ENCODE assay signal across 9 mouse cellular contexts in the genomic region with DNA sequence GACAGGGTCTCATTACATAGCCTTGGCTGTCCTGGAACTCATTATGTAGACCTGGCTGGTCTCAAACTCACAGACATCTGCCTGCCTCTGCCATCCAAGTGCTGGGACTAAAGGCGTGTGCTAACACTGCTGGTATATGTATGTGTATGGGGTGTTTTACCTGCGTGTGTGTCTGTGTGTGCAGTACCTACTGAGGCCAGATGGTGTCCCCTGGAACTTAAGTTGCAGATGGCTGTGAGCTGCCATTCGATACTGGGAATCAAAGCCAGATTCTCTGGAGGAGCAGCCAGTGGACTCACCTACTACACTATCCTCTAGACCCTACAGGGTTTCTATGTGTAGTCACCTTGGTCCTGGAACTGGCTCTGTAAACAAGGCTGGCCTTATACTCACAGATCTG. TPM values are rescaled to one million over a fixed set of nuclear protein-coding genes. Genes with fewer than 3 reads are reported as not detected.
DNase-seq lines count a peak whose midpoint lies in the region; ATAC-seq and TF ChIP-seq lines count a peak whose summit lies in the region.
"Had no signal": no experiment of that assay in that cellular context is flagged by ENCODE, and none has a peak within 500 bp of the region (broad histone marks: within the 10 kb centered on the region; RNA-seq: fewer than 3 reads in every experiment).

No protein-coding gene starts in this region.

- H3K4me2 ChIP-seq in heart, postnatal 0 days (ENCODE audit: low read depth, low read length), result no peak overlapping the region
- H3K4me2 ChIP-seq in heart, embryonic 12.5 days, result no peak overlapping the region
- no peak overlapping the region for H3K4me2 ChIP-seq in stomach, postnatal 0 days (replicated peaks; ENCODE audit: low read depth)

- peak; percentile 60 for TF ChIP-seq CTCF in heart, postnatal 0 days (IDR thresholded peaks at IDR 0.05; ENCODE audit: low read depth)
- peak; percentile 42; the same call in 1 of the 2 replicates for TF ChIP-seq CTCF in embryonic fibroblast, embryonic 13.5 days (IDR thresholded peaks at IDR 0.05; ENCODE audit: borderline replicate concordance, insufficient read depth, low read length)
- peak; percentile 77 for TF ChIP-seq CTCF in stomach, postnatal 0 days (IDR thresholded peaks at IDR 0.05; ENCODE audit: low read depth)

- H3K9ac ChIP-seq in heart, postnatal 0 days (replicated peaks; ENCODE audit: low read depth, low read length), result no peak overlapping the region
- no peak overlapping the region for H3K9ac ChIP-seq in heart, embryonic 12.5 days
- H3K9ac ChIP-seq in stomach, postnatal 0 days (ENCODE audit: low read length), result no peak overlapping the region

- no peaks in the 10 kb centered on the region for H3K27me3 ChIP-seq in heart, postnatal 0 days (ENCODE audit: control insufficient read depth, insufficient read depth, low read length)
- H3K27me3 ChIP-seq in heart, embryonic 12.5 days (replicated peaks), result no peaks in the 10 kb centered on the region
- no peaks in the 10 kb centered on the region for H3K27me3 ChIP-seq in stomach, postnatal 0 days (ENCODE audit: control insufficient read depth, insufficient read depth, low read length)

- TF ChIP-seq POLR2A in embryonic fibroblast, embryonic 13.5 days (IDR thresholded peaks at IDR 0.05; ENCODE audit: low read depth, low read length), result no peak

- 66% methylated on average over 3 of the region's 3 CpGs for WGBS in heart, postnatal 0 days
- WGBS in heart, embryonic 12.5 days, result 80% methylated on average over 3 of the region's 3 CpGs
- 73% methylated on average over 3 of the region's 3 CpGs for WGBS in stomach, postnatal 0 days

- peaks cover 15% of the 10 kb centered on the region for H3K4me1 ChIP-seq in heart, postnatal 0 days (ENCODE audit: control insufficient read depth, insufficient read depth)
- H3K4me1 ChIP-seq in heart, embryonic 12.5 days (replicated peaks), result peaks cover 24% of the 10 kb centered on the region
- H3K4me1 ChIP-seq in embryonic fibroblast, embryonic 13.5 days (ENCODE audit: control insufficient read depth, insufficient read depth, low read length), result 0 out of 2 replicates have a peak, but pooled peaks cover 3% of the 10 kb centered on the region
- H3K4me1 ChIP-seq in stomach, postnatal 0 days (replicated peaks; ENCODE audit: control insufficient read depth, insufficient read depth), result peaks cover 9% of the 10 kb centered on the region

- no peaks in the 10 kb centered on the region for H3K9me3 ChIP-seq in heart, postnatal 0 days (replicated peaks; ENCODE audit: control insufficient read depth, low read length)
- H3K9me3 ChIP-seq in heart, embryonic 12.5 days (replicated peaks), result no peaks in the 10 kb centered on the region
- no peaks in the 10 kb centered on the region for H3K9me3 ChIP-seq in stomach, postnatal 0 days (ENCODE audit: control insufficient read depth, low read length)

- no peak overlapping the region for H3K4me3 ChIP-seq in heart, postnatal 0 days (ENCODE audit: low read depth, low read length)
- no peak overlapping the region for H3K4me3 ChIP-seq in heart, embryonic 12.5 days
- no peak overlapping the region for H3K4me3 ChIP-seq in embryonic fibroblast, embryonic 13.5 days (ENCODE audit: insufficient read depth, low read length)
- H3K4me3 ChIP-seq in stomach, postnatal 0 days (ENCODE audit: low read depth, low read length), result no peak overlapping the region

- no peak for DNase-seq in heart, postnatal 0 days (ENCODE audit: low spot score)
- peak; percentile 61 for DNase-seq in thymus, postnatal 4 days
- no peak for DNase-seq in thymus, postnatal 10 days (ENCODE audit: low spot score in 2 of 2)
- peak; percentile 55 for DNase-seq in stomach, postnatal 0 days (ENCODE audit: low spot score)
- DNase-seq in left cerebral cortex, postnatal 10 days (ENCODE audit: extremely low spot score in 1 of 2, low spot score in 2 of 2), result no peak
- no peak for DNase-seq in ovary, postnatal 10 days (ENCODE audit: low spot score)

- intact Hi-C loops in left cerebral cortex, postnatal 10 days (cut with DNase I), result no loop called here

- H3K36me3 ChIP-seq in heart, postnatal 0 days (replicated peaks; ENCODE audit: control insufficient read depth, insufficient read depth, low read length), result peaks cover 33% of the 10 kb centered on the region
- H3K36me3 ChIP-seq in heart, embryonic 12.5 days, result peaks cover 55% of the 10 kb centered on the region
- H3K36me3 ChIP-seq in stomach, postnatal 0 days (ENCODE audit: control insufficient read depth, insufficient read depth, low read length), result 0 out of 2 replicates have a peak, but pooled peaks cover 8% of the 10 kb centered on the region

- no peak for TF ChIP-seq EP300 in heart, postnatal 0 days (IDR thresholded peaks at IDR 0.05; ENCODE audit: low read depth)
- no peak for TF ChIP-seq EP300 in stomach, postnatal 0 days (optimal IDR thresholded peaks at IDR 0.05)

- H3K27ac ChIP-seq in heart, postnatal 0 days (ENCODE audit: low read depth), result no peak overlapping the region
- no peak overlapping the region for H3K27ac ChIP-seq in heart, embryonic 12.5 days (ENCODE audit: poor library complexity, severe bottlenecking)
- no peak overlapping the region for H3K27ac ChIP-seq in embryonic fibroblast, embryonic 13.5 days (ENCODE audit: insufficient read depth, low read length)
- no peak overlapping the region for H3K27ac ChIP-seq in stomach, postnatal 0 days (replicated peaks)

- no peak for ATAC-seq in heart, postnatal 0 days (ENCODE audit: insufficient read depth, low read depth)
- no peak for ATAC-seq in heart, embryonic 12.5 days (ENCODE audit: insufficient number of reproducible peaks, low FRiP score)
- no peak for ATAC-seq in stomach, postnatal 0 days (ENCODE audit: low FRiP score, low TSS enrichment)

RNA-seq across cellular contexts. Expression of a gene that starts 3.8 kb away (rescaled TPM):
- 63.1 and 99.0 TPM in 2 replicates for total RNA-seq in heart, postnatal 0 days (2014; rRNA removed; ENCODE audit: low replicate concordance)
- 36.2 and 37.1 TPM in 2 replicates for polyA plus RNA-seq in heart, postnatal 0 days (2015; fragmentation: Nextera tagmentation; extraction: Ambion mirVana)
- 74.5 and 77.2 TPM in 2 replicates for polyA plus RNA-seq in heart, embryonic 12.5 days (2016; fragmentation: Nextera tagmentation; extraction: Ambion mirVana)
- polyA plus RNA-seq in embryonic fibroblast, embryonic 13.5 days (2011; ENCODE audit: insufficient read length, low read depth, missing spikeins), result 129 and 132 TPM in 2 replicates
- polyA plus RNA-seq in stomach, postnatal 0 days (2015; fragmentation: Nextera tagmentation; extraction: Ambion mirVana), result 29.3 and 33.9 TPM in 2 replicates
- 100 to 1,000 TPM; 356 to 358 TPM for total RNA-seq in left cerebral cortex, postnatal 10 days (2021)

RNA-seq across cellular contexts. Expression of a gene that starts 17.5 kb away (rescaled TPM):
- not detected in 2 replicates for total RNA-seq in heart, postnatal 0 days (2014; rRNA removed; ENCODE audit: low replicate concordance)
- polyA plus RNA-seq in heart, postnatal 0 days (2015; fragmentation: Nextera tagmentation; extraction: Ambion mirVana), result 0.16 and 0.27 TPM in 2 replicates
- polyA plus RNA-seq in heart, embryonic 12.5 days (2016; fragmentation: Nextera tagmentation; extraction: Ambion mirVana), result 0.19 TPM in 1 of 2 replicates, not detected in the other
- polyA plus RNA-seq in embryonic fibroblast, embryonic 13.5 days (2011; ENCODE audit: insufficient read length, low read depth, missing spikeins), result not detected in 2 replicates
- 0.08 TPM in 1 of 2 replicates, not detected in the other for polyA plus RNA-seq in stomach, postnatal 0 days (2015; fragmentation: Nextera tagmentation; extraction: Ambion mirVana)
- 1 to 10 TPM; 1.0 to 1.7 TPM for total RNA-seq in left cerebral cortex, postnatal 10 days (2021)
- polyA plus RNA-seq: intestine, embryonic 14.5 days had no signal

RNA-seq across cellular contexts. Expression of a gene that starts 29.6 kb away (rescaled TPM):
- total RNA-seq in heart, postnatal 0 days (2014; rRNA removed; ENCODE audit: low replicate concordance), result 25.0 and 50.8 TPM in 2 replicates
- polyA plus RNA-seq in heart, postnatal 0 days (2015; fragmentation: Nextera tagmentation; extraction: Ambion mirVana), result 10.0 and 12.0 TPM in 2 replicates
- 12.0 and 12.6 TPM in 2 replicates for polyA plus RNA-seq in heart, embryonic 12.5 days (2016; fragmentation: Nextera tagmentation; extraction: Ambion mirVana)
- 11.1 and 11.5 TPM in 2 replicates for polyA plus RNA-seq in embryonic fibroblast, embryonic 13.5 days (2011; ENCODE audit: insufficient read length, low read depth, missing spikeins)
- polyA plus RNA-seq in stomach, postnatal 0 days (2015; fragmentation: Nextera tagmentation; extraction: Ambion mirVana), result 13.1 and 15.6 TPM in 2 replicates
- 10 to 100 TPM; 17.8 to 19.0 TPM for total RNA-seq in left cerebral cortex, postnatal 10 days (2021)

RNA-seq across cellular contexts. Expression of a gene that starts 33.0 kb away (rescaled TPM):
- 112 and 136 TPM in 2 replicates for total RNA-seq in heart, postnatal 0 days (2014; rRNA removed; ENCODE audit: low replicate concordance)
- 69.0 and 73.3 TPM in 2 replicates for polyA plus RNA-seq in heart, postnatal 0 days (2015; fragmentation: Nextera tagmentation; extraction: Ambion mirVana)
- polyA plus RNA-seq in heart, embryonic 12.5 days (2016; fragmentation: Nextera tagmentation; extraction: Ambion mirVana), result 76.8 and 81.2 TPM in 2 replicates
- 33.4 and 42.8 TPM in 2 replicates for polyA plus RNA-seq in embryonic fibroblast, embryonic 13.5 days (2011; ENCODE audit: insufficient read length, low read depth, missing spikeins)
- 64.4 and 75.3 TPM in 2 replicates for polyA plus RNA-seq in stomach, postnatal 0 days (2015; fragmentation: Nextera tagmentation; extraction: Ambion mirVana)
- 100 to 1,000 TPM in 1 of 2 experiments, 10 to 100 TPM in 1; 98.0 to 110 TPM for total RNA-seq in left cerebral cortex, postnatal 10 days (2021)

RNA-seq across cellular contexts. Expression of a gene that starts 49.2 kb away (rescaled TPM):
- 7.5 and 12.7 TPM in 2 replicates for total RNA-seq in heart, postnatal 0 days (2014; rRNA removed; ENCODE audit: low replicate concordance)
- 3.4 and 3.9 TPM in 2 replicates for polyA plus RNA-seq in heart, postnatal 0 days (2015; fragmentation: Nextera tagmentation; extraction: Ambion mirVana)
- 10.7 and 11.5 TPM in 2 replicates for polyA plus RNA-seq in heart, embryonic 12.5 days (2016; fragmentation: Nextera tagmentation; extraction: Ambion mirVana)
- 68.9 and 82.5 TPM in 2 replicates for polyA plus RNA-seq in embryonic fibroblast, embryonic 13.5 days (2011; ENCODE audit: insufficient read length, low read depth, missing spikeins)
- polyA plus RNA-seq in stomach, postnatal 0 days (2015; fragmentation: Nextera tagmentation; extraction: Ambion mirVana), result 5.6 and 7.3 TPM in 2 replicates
- 10 to 100 TPM; 93.4 to 95.5 TPM for total RNA-seq in left cerebral cortex, postnatal 10 days (2021)

Comparison
In these comparisons a context has a peak if more than half of its experiments do, and no peak if none do; other contexts are left out.
1. DNase-seq: peak in thymus, postnatal 4 days (single experiment) and stomach, postnatal 0 days (single experiment); none in heart, postnatal 0 days (single experiment), thymus, postnatal 10 days (0 of 2), left cerebral cortex, postnatal 10 days (0 of 2) and ovary, postnatal 10 days (single experiment).
2. Peak in every context shown above with its lines, with median percentiles within 50 percentile points of each other: CTCF ChIP-seq.